Mouse (Mus musculus): ENCODE measurements around the gene Ccnb3. TPM values are rescaled to one million over a fixed set of nuclear protein-coding genes. Genes with fewer than 3 reads are reported as not detected.

Gene Ccnb3
- not detected in 2 replicates for polyA plus RNA-seq (2012; rRNA removed)

GRCm38 (mm10) chrX:7041519-7041918, at the start of gene Ccnb3:
TSS of gene Ccnb3 (minus strand) at chrX:7041619.

GRCm38 (mm10) chrX:7067219-7067618, 25.8 kb upstream of the Ccnb3 start, which contains the start of gene Akap4:
TSS of gene Akap4 (plus strand) at chrX:7067519.

Other genes with a start within 250 kb of the Ccnb3 start
- not detected in 2 replicates for gene Akap4, start 25.9 kb upstream of the Ccnb3 start, polyA plus RNA-seq (2012; rRNA removed)

All from colon, adult 2 months (tissue).